Mouse (Mus musculus) kidney, embryonic 14.5 days (tissue): Measurements from ENCODE around the gene Adra1b. TPM values are rescaled to one million over a fixed set of nuclear protein-coding genes. Genes with fewer than 3 reads are reported as not detected.

Experiments
- ATAC-seq: fragments of 200-750 bp; cut with Nextera tagmentation; 2 replicates; pipeline ENCODE4 v1.8.0; 2017; ENCODE audit warnings: moderate number of reproducible peaks, mild to moderate bottlenecking, moderate TSS enrichment, moderate library complexity; ENCODE audit not compliant: low FRiP score, low TSS enrichment
- H3K27ac ChIP-seq: fragments of 300-500 bp; sonication (generic); 2 replicates; pipeline ENCODE4 v1.5.1; 2014; ENCODE audit warnings: low read depth, mild to moderate bottlenecking, low read length, moderate library complexity, mixed read lengths
- H3K27me3 ChIP-seq: fragments of 300-500 bp; sonication (generic); 2 replicates; pipeline ENCODE4 v1.6.1; 2014; ENCODE audit warnings: mild to moderate bottlenecking, low read length; ENCODE audit not compliant: control insufficient read depth, insufficient read depth
- H3K36me3 ChIP-seq: fragments of 300-500 bp; sonication (generic); 2 replicates; pipeline ENCODE4 v1.6.1; 2014; ENCODE audit warnings: low read length, mixed read lengths; ENCODE audit not compliant: control insufficient read depth, insufficient read depth
- H3K4me1 ChIP-seq: fragments of 300-500 bp; sonication (generic); 2 replicates; pipeline ENCODE4 v1.6.1; 2014; ENCODE audit warnings: low read length, mixed read lengths; ENCODE audit not compliant: control insufficient read depth, insufficient read depth
- H3K4me2 ChIP-seq: fragments of 300-500 bp; sonication (generic); replicated peaks from 2 replicates; pipeline ENCODE4 v1.6.1; 2014; ENCODE audit warnings: low read depth, mild to moderate bottlenecking, low read length
- H3K4me3 ChIP-seq: fragments of 300-500 bp; sonication (generic); 2 replicates; pipeline ENCODE4 v1.5.1; 2014; ENCODE audit warnings: mild to moderate bottlenecking, low read length
- H3K9ac ChIP-seq: fragments of 300-500 bp; sonication (generic); 2 replicates; pipeline ENCODE4 v1.6.1; 2014; ENCODE audit warnings: low read depth, mild to moderate bottlenecking, low read length, moderate library complexity
- H3K9me3 ChIP-seq: fragments of 300-500 bp; sonication (generic); 2 replicates; pipeline ENCODE4 v1.6.1; 2016; ENCODE audit warnings: low read length; ENCODE audit not compliant: control insufficient read depth
- WGBS: fragments of 180-500 bp; shearing (Covaris S2); extraction: QIAGEN DNeasy Blood & Tissue Kit; methylation state at CpG from one replicate; pipeline ENCODE4 v1.1.7; 2014; 5-methylcytosine and 5-hydroxymethylcytosine counted together
- polyA plus RNA-seq: library from polyadenylated mRNA; unstranded; fragments of >200 nt; fragmentation: Nextera tagmentation; extraction: Ambion mirVana; gene quantifications from 2 replicates; pipeline ENCODE4 v1.2.1, GENCODE M21; 2014

Adra1b gene
- polyA plus RNA-seq, 1 experiment from 2014 or later = 0.73 TPM

GRCm38 (mm10) chr11:43929706-43930105, 28.7 kb upstream of the Adra1b start:
- no peak overlapping the region for H3K4me2 ChIP-seq
- H3K4me1 ChIP-seq = no peaks in the 10 kb centered on the region
- no peaks in the 10 kb centered on the region for H3K36me3 ChIP-seq
- no peak overlapping the region for H3K4me3 ChIP-seq
- H3K27ac ChIP-seq = no peak overlapping the region
- ATAC-seq = no peak
- H3K9ac ChIP-seq = no peak overlapping the region
- no peaks in the 10 kb centered on the region for H3K9me3 ChIP-seq
- WGBS = 71% methylated on average over 5 of the region's 5 CpGs
- H3K27me3 ChIP-seq = no peaks in the 10 kb centered on the region

GRCm38 (mm10) chr11:43929178-43929577, 28.2 kb upstream of the Adra1b start:
- H3K9me3 ChIP-seq = no peaks in the 10 kb centered on the region
- no peaks in the 10 kb centered on the region for H3K36me3 ChIP-seq
- 55% methylated on average over 5 of the region's 5 CpGs for WGBS
- H3K4me3 ChIP-seq = no peak overlapping the region
- H3K4me1 ChIP-seq = no peaks in the 10 kb centered on the region
- ATAC-seq = no peak
- no peak overlapping the region for H3K27ac ChIP-seq
- H3K9ac ChIP-seq = no peak overlapping the region
- no peaks in the 10 kb centered on the region for H3K27me3 ChIP-seq
- H3K4me2 ChIP-seq = no peak overlapping the region

- 75% methylated on average over 8 of the region's 8 CpGs for WGBS
- no peak overlapping the region for H3K4me3 ChIP-seq
- no peaks in the 10 kb centered on the region for H3K27me3 ChIP-seq
- no peak overlapping the region for H3K4me2 ChIP-seq
- H3K27ac ChIP-seq = no peak overlapping the region
- H3K9ac ChIP-seq = no peak overlapping the region
- ATAC-seq = no peak
- H3K4me1 ChIP-seq = no peaks in the 10 kb centered on the region
- no peaks in the 10 kb centered on the region for H3K36me3 ChIP-seq
- no peaks in the 10 kb centered on the region for H3K9me3 ChIP-seq
Observed at GRCm38 (mm10) chr11:43927133-43927815, 26.3 kb upstream of the Adra1b start.

- no peak overlapping the region for H3K4me3 ChIP-seq
- ATAC-seq = no peak
- 61% methylated on average over 6 of the region's 6 CpGs for WGBS
- H3K4me2 ChIP-seq = no peak overlapping the region
- no peak overlapping the region for H3K27ac ChIP-seq
- H3K4me1 ChIP-seq = no peaks in the 10 kb centered on the region
- no peaks in the 10 kb centered on the region for H3K9me3 ChIP-seq
- H3K27me3 ChIP-seq = no peaks in the 10 kb centered on the region
- no peak overlapping the region for H3K9ac ChIP-seq
- H3K36me3 ChIP-seq = no peaks in the 10 kb centered on the region
Observed at GRCm38 (mm10) chr11:43926163-43926562, 25.2 kb upstream of the Adra1b start.

- Histone ChIP-seq H3K36me3 (no peaks in the 10 kb centered on the region), H3K4me1 (no peaks in the 10 kb centered on the region), H3K4me2 (no peak overlapping the region), H3K27me3 (no peaks in the 10 kb centered on the region), H3K4me3 (no peak overlapping the region), H3K27ac (no peak overlapping the region), H3K9ac (no peak overlapping the region), H3K9me3 (no peaks in the 10 kb centered on the region)
- 34% methylated on average over 6 of the region's 6 CpGs for WGBS
- no peak for ATAC-seq
Observed at GRCm38 (mm10) chr11:43925584-43925983, 24.6 kb upstream of the Adra1b start.

- 59% methylated on average over 2 of the region's 2 CpGs for WGBS
Observed at GRCm38 (mm10) chr11:43921701-43922100, 20.7 kb upstream of the Adra1b start.

GRCm38 (mm10) chr11:43919492-43920055, 18.6 kb upstream of the Adra1b start:
- H3K9ac ChIP-seq = no peak overlapping the region
- H3K27me3 ChIP-seq = no peaks in the 10 kb centered on the region
- no peaks in the 10 kb centered on the region for H3K36me3 ChIP-seq
- no peak overlapping the region for H3K4me2 ChIP-seq
- H3K9me3 ChIP-seq = no peaks in the 10 kb centered on the region
- no peak for ATAC-seq
- H3K27ac ChIP-seq = no peak overlapping the region
- no peak overlapping the region for H3K4me3 ChIP-seq
- H3K4me1 ChIP-seq = no peaks in the 10 kb centered on the region
- WGBS = 71% methylated on average over 7 of the region's 7 CpGs

More at GRCm38 (mm10) chr11:43921701-43922100, 20.7 kb upstream of the Adra1b start:
- H3K9me3 ChIP-seq = no peaks in the 10 kb centered on the region
- no peak overlapping the region for H3K4me2 ChIP-seq
- H3K27me3 ChIP-seq = no peaks in the 10 kb centered on the region
- no peak for ATAC-seq
- no peaks in the 10 kb centered on the region for H3K4me1 ChIP-seq
- H3K9ac ChIP-seq = no peak overlapping the region
- H3K4me3 ChIP-seq = no peak overlapping the region
- no peaks in the 10 kb centered on the region for H3K36me3 ChIP-seq
- no peak overlapping the region for H3K27ac ChIP-seq

- Histone ChIP-seq H3K9me3 (no peaks in the 10 kb centered on the region), H3K27ac (0 out of 2 replicates have a peak overlapping the region, but pooled peaks have one; percentile 49)
- peak; percentile 90 for ATAC-seq
Observed at GRCm38 (mm10) chr11:43914552-43915447, 13.8 kb upstream of the Adra1b start.

More at GRCm38 (mm10) chr11:43914552-43915447, 13.8 kb upstream of the Adra1b start:
- no peaks in the 10 kb centered on the region for H3K27me3 ChIP-seq
- 26% methylated on average over 12 of the region's 12 CpGs for WGBS
- no peaks in the 10 kb centered on the region for H3K4me1 ChIP-seq
- no peak overlapping the region for H3K9ac ChIP-seq
- no peak overlapping the region for H3K4me3 ChIP-seq
- H3K36me3 ChIP-seq = no peaks in the 10 kb centered on the region
- no peak overlapping the region; the same call in 1 of the 2 replicates for H3K4me2 ChIP-seq
